Mouse (Mus musculus): ENCODE measurements at regions not wholly inside any gene's neighbourhood (a gene's known extent, or its start where the extent isn't known, plus 50 kb on each side); places are given as distances from the start of the nearest gene placed in this dataset.

- TF ChIP-seq BHLHE40 (IDR thresholded peaks at IDR 0.05; ENCODE audit: low read depth, low read length) (no peak), CTCF (conservative IDR thresholded peaks at IDR 0.05 in 1 of 2, IDR thresholded peaks at IDR 0.05 in 1 of 2; ENCODE audit: low read depth in 2 of 2, low read length in 2 of 2) (no peak), ZKSCAN1 (IDR thresholded peaks at IDR 0.05; ENCODE audit: borderline replicate concordance, low read depth, low read length) (no peak), ELF1 (IDR thresholded peaks at IDR 0.05; ENCODE audit: low read depth, low read length) (no peak), E2F4 (IDR thresholded peaks at IDR 0.05; ENCODE audit: insufficient replicate concordance, low read depth, low read length) (no peak), NRF1 (IDR thresholded peaks at IDR 0.05; ENCODE audit: low read depth, low read length) (no peak), MAX (IDR thresholded peaks at IDR 0.05; ENCODE audit: low read length) (no peak)
Measured at GRCm38 (mm10) chr14:29847661-29848060, 120.4 kb upstream of the Selenok start.
